Mouse (Mus musculus): ENCODE results near the gene Car11. TPM values are rescaled to one million over a fixed set of nuclear protein-coding genes. Genes with fewer than 3 reads are reported as not detected.
"Not testable (repeated sequence)": the region's sequence is repeated elsewhere in the genome, so short reads cannot be mapped to it uniquely, and the experiment has no call there.

The Car11 gene
- total RNA-seq (2014; rRNA removed; ENCODE audit: low replicate concordance) (1.6 and 3.0 TPM in 2 replicates), polyA plus RNA-seq (2015; fragmentation: Nextera tagmentation; extraction: Ambion mirVana) (2.5 and 2.8 TPM in 2 replicates)

DNA sequence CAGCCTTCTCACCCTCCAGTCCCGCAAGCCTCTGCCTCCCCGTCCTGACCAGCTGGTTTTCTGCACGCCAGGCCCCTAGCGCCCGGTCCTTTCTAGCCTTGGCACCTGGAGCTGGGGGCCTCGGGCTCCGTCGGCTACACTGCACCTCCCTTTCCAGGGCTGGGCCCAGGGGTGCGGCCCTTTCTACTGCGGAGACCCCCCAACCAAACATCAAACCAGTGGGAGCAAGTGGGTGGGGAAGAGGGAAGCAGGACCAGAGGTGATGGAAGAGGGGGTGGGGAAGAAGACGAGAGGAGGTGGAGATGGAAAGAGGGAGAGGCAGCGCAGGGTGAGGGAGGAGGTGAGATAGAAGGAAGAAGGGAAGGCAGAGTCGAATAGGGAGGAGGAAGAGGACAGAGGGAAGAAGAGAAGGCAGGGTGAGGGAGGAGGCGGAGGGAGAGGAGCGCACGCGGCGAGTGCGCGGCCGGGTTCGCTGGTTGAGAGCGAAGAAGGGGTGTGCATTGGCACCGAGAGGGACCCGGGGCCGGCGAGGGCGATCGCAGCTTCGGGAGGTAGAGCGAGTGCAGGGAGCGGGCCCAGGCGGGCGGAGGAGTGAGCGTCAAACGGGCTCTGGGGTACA is at the start of gene Car11:
Gene Car11 (plus strand): TSS at position 321 of the 619 bp plus-strand sequence.
- no peaks in the 10 kb centered on the region for H3K9me3 ChIP-seq (replicated peaks; ENCODE audit: control insufficient read depth, low read length)
- H3K9ac ChIP-seq (replicated peaks; ENCODE audit: low read depth, low read length), result peak within 1 kb of the TSS; percentile 43; the same call in 1 of the 2 replicates
- ATAC-seq (ENCODE audit: insufficient read depth, low read depth) (no peak), DNase-seq (ENCODE audit: low spot score) (no peak)
- H3K27me3 ChIP-seq (ENCODE audit: control insufficient read depth, insufficient read depth, low read length), result peaks cover 24% of the 10 kb centered on the region
- TF ChIP-seq EP300 (IDR thresholded peaks at IDR 0.05; ENCODE audit: low read depth) (no peak), CTCF (IDR thresholded peaks at IDR 0.05; ENCODE audit: low read depth) (no peak)
- H3K27ac ChIP-seq (ENCODE audit: low read depth), result no peak within 1 kb of the TSS
- H3K4me1 ChIP-seq (ENCODE audit: control insufficient read depth, insufficient read depth), result peaks cover 19% of the 10 kb centered on the region
- no peaks in the 10 kb centered on the region for H3K36me3 ChIP-seq (replicated peaks; ENCODE audit: control insufficient read depth, insufficient read depth, low read length)
- H3K4me3 ChIP-seq (ENCODE audit: low read depth, low read length), result peak within 1 kb of the TSS; percentile 44
- WGBS, result 3% methylated on average over 35 of the region's 36 CpGs
- peak within 1 kb of the TSS; percentile 63 for H3K4me2 ChIP-seq (ENCODE audit: low read depth, low read length)

DNA sequence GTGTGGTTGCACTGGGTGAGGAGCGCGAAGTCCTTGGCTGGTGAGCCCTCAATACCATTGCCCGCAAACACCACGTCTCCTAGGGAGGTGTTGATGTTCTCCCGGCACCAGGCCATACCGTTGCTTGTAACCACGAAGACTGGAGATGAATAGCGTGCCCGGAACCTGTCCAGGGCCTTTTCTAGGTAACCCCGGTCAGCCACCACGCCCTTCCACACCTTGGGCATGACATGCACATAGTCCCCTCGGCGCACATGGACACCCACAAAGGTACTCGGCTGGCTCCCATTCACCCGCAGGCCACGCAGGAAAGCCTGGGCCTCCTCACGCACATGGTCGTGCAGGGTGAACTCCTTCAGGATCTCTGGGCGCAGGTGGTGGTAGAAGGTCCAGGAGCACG is 49.2 kb upstream of the Car11 start:
- H3K4me2 ChIP-seq (ENCODE audit: low read depth, low read length); H3K36me3 ChIP-seq (replicated peaks; ENCODE audit: control insufficient read depth, insufficient read depth, low read length); H3K9me3 ChIP-seq (replicated peaks; ENCODE audit: control insufficient read depth, low read length); DNase-seq (ENCODE audit: low spot score); ATAC-seq (ENCODE audit: insufficient read depth, low read depth); H3K9ac ChIP-seq (replicated peaks; ENCODE audit: low read depth, low read length); H3K27me3 ChIP-seq (ENCODE audit: control insufficient read depth, insufficient read depth, low read length); H3K4me3 ChIP-seq (ENCODE audit: low read depth, low read length): not testable (repeated sequence)
- H3K27ac ChIP-seq (ENCODE audit: low read depth), result peak overlapping the region; percentile 96
- peaks cover 11% of the 10 kb centered on the region; the same call in 1 of the 2 replicates for H3K4me1 ChIP-seq (ENCODE audit: control insufficient read depth, insufficient read depth)
- WGBS, result 96% methylated on average over 19 of the region's 20 CpGs

GRCm38 (mm10) chr7:45654424-45655047 is 45.1 kb upstream of the Car11 start:
- Histone ChIP-seq H3K27ac (ENCODE audit: low read depth) (no peak overlapping the region), H3K36me3 (replicated peaks; ENCODE audit: control insufficient read depth, insufficient read depth, low read length) (no peaks in the 10 kb centered on the region), H3K4me3 (ENCODE audit: low read depth, low read length) (peak overlapping the region; percentile 18; the same call in 1 of the 2 replicates), H3K4me1 (ENCODE audit: control insufficient read depth, insufficient read depth) (peaks cover 11% of the 10 kb centered on the region; the same call in 1 of the 2 replicates), H3K9ac (replicated peaks; ENCODE audit: low read depth, low read length) (no peak overlapping the region), H3K27me3 (ENCODE audit: control insufficient read depth, insufficient read depth, low read length) (no peaks in the 10 kb centered on the region), H3K4me2 (ENCODE audit: low read depth, low read length) (peak overlapping the region; percentile 50), H3K9me3 (replicated peaks; ENCODE audit: control insufficient read depth, low read length) (peaks cover 8% of the 10 kb centered on the region; the same call in 1 of the 2 replicates)
- no peak for ATAC-seq (ENCODE audit: insufficient read depth, low read depth)
- no peak for DNase-seq (ENCODE audit: low spot score)
- WGBS, result 27% methylated on average over 17 of the region's 17 CpGs
- TF ChIP-seq EP300 (IDR thresholded peaks at IDR 0.05; ENCODE audit: low read depth) (no peak), CTCF (IDR thresholded peaks at IDR 0.05; ENCODE audit: low read depth) (no peak)

DNA sequence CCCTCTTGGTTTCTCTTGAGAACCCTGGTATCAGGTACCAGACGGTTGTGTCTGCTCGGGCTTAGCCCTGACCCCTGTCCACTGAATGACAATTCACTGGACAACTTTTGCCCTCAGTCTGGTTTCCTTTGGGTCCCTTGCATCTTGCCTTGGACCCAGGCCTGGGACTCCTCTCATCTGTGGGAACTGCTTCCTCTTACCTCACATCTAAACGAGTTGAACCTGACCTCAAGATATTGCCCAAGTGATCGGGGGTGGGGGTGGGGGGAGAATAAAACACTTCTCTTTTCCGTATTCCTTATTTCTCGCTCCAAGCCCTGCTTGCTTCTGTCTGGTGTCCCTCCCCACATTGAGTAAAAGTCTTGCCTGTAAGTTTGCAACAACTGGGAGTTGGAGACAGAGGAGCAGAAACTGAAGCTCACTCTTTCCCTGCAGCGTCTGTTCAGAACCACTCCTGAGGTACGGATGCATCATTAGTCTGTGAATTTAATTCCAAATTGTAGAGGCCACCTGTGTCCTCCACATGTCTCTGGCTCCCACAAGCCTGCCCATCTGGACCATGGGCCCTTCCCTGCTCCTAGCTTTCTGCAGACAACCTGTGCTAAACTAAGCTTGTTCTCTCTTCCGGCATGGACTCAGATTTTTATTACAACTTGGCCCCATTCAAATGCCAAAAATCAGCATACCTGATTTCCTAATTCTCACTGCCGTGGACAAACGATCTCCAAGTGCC is 38.7 kb upstream of the Car11 start:
- DNase-seq (ENCODE audit: low spot score) (no peak), ATAC-seq (ENCODE audit: insufficient read depth, low read depth) (no peak)
- Histone ChIP-seq H3K27ac (ENCODE audit: low read depth) (no peak overlapping the region), H3K27me3 (ENCODE audit: control insufficient read depth, insufficient read depth, low read length) (no peaks in the 10 kb centered on the region), H3K36me3 (replicated peaks; ENCODE audit: control insufficient read depth, insufficient read depth, low read length) (no peaks in the 10 kb centered on the region), H3K4me1 (ENCODE audit: control insufficient read depth, insufficient read depth) (peaks cover 3% of the 10 kb centered on the region; the same call in 1 of the 2 replicates), H3K9ac (replicated peaks; ENCODE audit: low read depth, low read length) (no peak overlapping the region), H3K9me3 (replicated peaks; ENCODE audit: control insufficient read depth, low read length) (peaks cover 8% of the 10 kb centered on the region; the same call in 1 of the 2 replicates), H3K4me3 (ENCODE audit: low read depth, low read length) (no peak overlapping the region), H3K4me2 (ENCODE audit: low read depth, low read length) (no peak overlapping the region)
- TF ChIP-seq CTCF (IDR thresholded peaks at IDR 0.05; ENCODE audit: low read depth) (no peak), EP300 (IDR thresholded peaks at IDR 0.05; ENCODE audit: low read depth) (no peak)
- WGBS, result 82% methylated on average over 11 of the region's 11 CpGs

DNA sequence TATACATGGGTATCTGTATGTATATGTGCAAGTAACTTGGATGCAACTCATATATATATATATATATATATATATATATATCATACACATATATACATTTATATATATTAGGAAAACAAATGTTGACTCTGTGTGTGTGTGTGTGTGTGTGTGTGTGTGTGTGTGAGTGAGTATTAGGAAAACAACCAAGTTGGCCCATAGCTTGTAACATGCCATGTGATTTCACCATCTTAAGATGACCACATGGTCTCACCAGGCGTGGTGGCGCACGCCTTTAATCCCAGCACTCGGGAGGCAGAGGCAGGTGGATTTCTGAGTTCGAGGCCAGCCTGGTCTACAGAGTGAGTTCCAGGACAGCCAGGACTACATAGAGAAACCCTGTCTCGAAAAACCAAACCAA is 37.9 kb upstream of the Car11 start:
- ATAC-seq (ENCODE audit: insufficient read depth, low read depth); H3K4me2 ChIP-seq (ENCODE audit: low read depth, low read length); H3K36me3 ChIP-seq (replicated peaks; ENCODE audit: control insufficient read depth, insufficient read depth, low read length); H3K27me3 ChIP-seq (ENCODE audit: control insufficient read depth, insufficient read depth, low read length); DNase-seq (ENCODE audit: low spot score); H3K9ac ChIP-seq (replicated peaks; ENCODE audit: low read depth, low read length); H3K27ac ChIP-seq (ENCODE audit: low read depth); H3K9me3 ChIP-seq (replicated peaks; ENCODE audit: control insufficient read depth, low read length); H3K4me1 ChIP-seq (ENCODE audit: control insufficient read depth, insufficient read depth); H3K4me3 ChIP-seq (ENCODE audit: low read depth, low read length): not testable (repeated sequence)
- 87% methylated on average over 6 of the region's 6 CpGs for WGBS

All from heart, postnatal 0 days (tissue).